Mouse (Mus musculus): ENCODE measurements around the gene Eef2.

DNA sequence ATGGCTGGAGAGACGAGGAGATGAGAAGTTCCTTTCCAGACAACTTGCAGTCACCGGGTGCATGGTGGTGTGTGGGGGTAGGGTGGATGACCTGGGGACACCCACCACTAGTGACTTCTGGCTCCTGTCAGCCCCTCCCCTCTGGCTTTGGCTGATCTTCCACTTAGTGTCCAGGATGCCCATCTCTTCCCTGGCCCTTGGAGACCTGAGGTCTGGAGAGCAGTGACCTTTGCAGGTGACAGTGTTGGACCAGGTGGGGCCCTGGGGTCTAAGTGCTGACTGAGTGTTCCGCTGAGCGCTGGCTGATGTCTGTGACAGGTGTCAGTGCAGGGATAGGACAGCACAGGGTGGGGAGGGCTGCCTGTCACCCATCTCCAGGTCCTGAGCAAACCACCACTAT, 18.9 kb downstream of the Eef2 start:
- TF ChIP-seq POLR2A (IDR thresholded peaks at IDR 0.05; ENCODE audit: control insufficient read depth, extremely low read depth, insufficient read depth, low read length, poor library complexity) (no peak), CTCF (IDR thresholded peaks at IDR 0.05; ENCODE audit: borderline replicate concordance, control insufficient read depth, extremely low read depth, insufficient read depth, low read length, poor library complexity) (no peak)

Measured in thymus, adult 2 months (tissue).